In the genomic region with DNA sequence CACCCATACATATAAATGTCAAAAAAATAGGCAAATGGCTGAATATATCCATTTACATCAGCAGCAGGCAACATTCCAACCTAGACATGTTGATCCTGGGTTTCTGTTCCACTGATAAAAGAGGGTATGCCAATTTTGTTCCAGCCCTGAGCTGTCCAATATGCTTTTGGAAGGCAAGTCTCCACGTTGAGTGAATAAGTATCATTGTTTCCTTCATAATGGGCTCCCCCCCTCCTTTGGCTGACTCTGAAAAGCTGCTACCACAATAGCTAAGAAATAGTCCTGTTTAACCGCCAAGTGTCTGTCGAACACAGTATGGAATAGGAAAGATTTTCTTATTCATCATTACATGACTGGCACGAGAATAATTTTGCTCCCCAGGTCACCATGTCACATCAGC, we compare ENCODE assay signal across 19 mouse cellular contexts.
A peak's percentile ranks its signal among the peaks of the same experiment; 100 is the strongest.
DNase-seq lines count a peak whose midpoint lies in the region; ATAC-seq and TF ChIP-seq lines count a peak whose summit lies in the region.
"Had no signal": no experiment of that assay in that cellular context is flagged by ENCODE, and none has a peak within 500 bp of the region (broad histone marks: within the 10 kb centered on the region; RNA-seq: fewer than 3 reads in every experiment).

No protein-coding gene starts in this region.

- ATAC-seq in forebrain, embryonic 11.5 days (replicated peaks; ENCODE audit: low FRiP score) = peak; percentile 77
- peak; percentile 75 for ATAC-seq in hindbrain, postnatal 0 days
- ATAC-seq: inflammation-experienced regulatory T-cells, adult 6 months; lung, postnatal 0 days had no signal

- no peak for TF ChIP-seq CTCF in hindbrain, postnatal 0 days (IDR thresholded peaks at IDR 0.05; ENCODE audit: low read depth)

- H3K27me3 ChIP-seq in forebrain, embryonic 11.5 days (ENCODE audit: control insufficient read depth, insufficient read depth, low read length) = no peaks in the 10 kb centered on the region
- peaks cover 3% of the 10 kb centered on the region; the same call in 1 of the 2 replicates for H3K27me3 ChIP-seq in forebrain, embryonic 10.5 days (ENCODE audit: poor library complexity, severe bottlenecking)
- no peaks in the 10 kb centered on the region for H3K27me3 ChIP-seq in hindbrain, embryonic 10.5 days (ENCODE audit: insufficient read depth, poor library complexity, severe bottlenecking)
- no peaks in the 10 kb centered on the region for H3K27me3 ChIP-seq in hindbrain, postnatal 0 days (ENCODE audit: insufficient read depth, low read length)
- H3K27me3 ChIP-seq: CH12.LX; heart, embryonic 12.5 days; liver, embryonic 15.5 days had no signal

- no peak for DNase-seq in forebrain, embryonic 11.5 days (ENCODE audit: low spot score)
- DNase-seq in forebrain, embryonic 10.5 days (ENCODE audit: extremely low spot score, low spot score) = no peak
- peak; percentile 18 for DNase-seq in embryo, embryonic 11 days
- no peak for DNase-seq in hindbrain, embryonic 10.5 days (ENCODE audit: low spot score)
- DNase-seq in hindbrain, postnatal 0 days (ENCODE audit: low spot score) = no peak
- no peak for DNase-seq in kidney, adult 8-10 months
- DNase-seq in kidney, postnatal 36 days = no peak
- DNase-seq in layer of hippocampus, postnatal 25 days (ENCODE audit: extremely low spot score in 1 of 2, low spot score in 1 of 2) = no peak
- DNase-seq: adrenal gland, postnatal 25 days; cerebellum, adult 2 months; heart, postnatal 14 days; kidney, adult 9 months; right cerebral cortex, adult 18-20 months; thymus, postnatal 14 days had no signal

- 24% methylated on average over 4 of the region's 4 CpGs for WGBS in forebrain, embryonic 11.5 days
- 41% methylated on average over 4 of the region's 4 CpGs for WGBS in forebrain, embryonic 10.5 days
- WGBS in hindbrain, embryonic 10.5 days = 29% methylated on average over 4 of the region's 4 CpGs
- WGBS in hindbrain, postnatal 0 days = 28% methylated on average over 4 of the region's 4 CpGs

- no peak overlapping the region for H3K27ac ChIP-seq in forebrain, embryonic 11.5 days (ENCODE audit: low read depth, low read length)
- H3K27ac ChIP-seq in forebrain, embryonic 10.5 days = no peak overlapping the region
- peak overlapping the region; percentile 29 for H3K27ac ChIP-seq in hindbrain, embryonic 10.5 days
- H3K27ac ChIP-seq in hindbrain, postnatal 0 days = no peak overlapping the region
- H3K27ac ChIP-seq: liver, embryonic 15.5 days had no signal

- peaks cover 6% of the 10 kb centered on the region; the same call in 1 of the 2 replicates for H3K4me1 ChIP-seq in forebrain, embryonic 11.5 days (replicated peaks; ENCODE audit: control insufficient read depth, insufficient read depth, low read length)
- H3K4me1 ChIP-seq in forebrain, embryonic 10.5 days = peaks cover 28% of the 10 kb centered on the region
- peaks cover 23% of the 10 kb centered on the region for H3K4me1 ChIP-seq in hindbrain, embryonic 10.5 days (replicated peaks)
- H3K4me1 ChIP-seq in hindbrain, postnatal 0 days (ENCODE audit: insufficient read depth, low read length) = no peaks in the 10 kb centered on the region; the same call in 1 of the 2 replicates
- H3K4me1 ChIP-seq: heart, embryonic 12.5 days; liver, embryonic 15.5 days had no signal

- H3K4me3 ChIP-seq in forebrain, embryonic 11.5 days (ENCODE audit: low read depth, low read length) = no peak overlapping the region
- no peak overlapping the region for H3K4me3 ChIP-seq in forebrain, embryonic 10.5 days
- no peak overlapping the region for H3K4me3 ChIP-seq in hindbrain, embryonic 10.5 days
- H3K4me3 ChIP-seq in hindbrain, postnatal 0 days (ENCODE audit: low read length) = no peak overlapping the region
- H3K4me3 ChIP-seq: heart, embryonic 12.5 days; liver, embryonic 15.5 days had no signal

- no peak overlapping the region for H3K4me2 ChIP-seq in forebrain, embryonic 11.5 days (ENCODE audit: low read depth, low read length, severe bottlenecking)
- no peak overlapping the region for H3K4me2 ChIP-seq in hindbrain, postnatal 0 days (ENCODE audit: low read depth, low read length)
- H3K4me2 ChIP-seq: heart, embryonic 12.5 days; liver, embryonic 15.5 days had no signal

- no peaks in the 10 kb centered on the region for H3K36me3 ChIP-seq in forebrain, embryonic 11.5 days (ENCODE audit: control insufficient read depth, insufficient read depth, low read length)
- H3K36me3 ChIP-seq in forebrain, embryonic 10.5 days (replicated peaks) = no peaks in the 10 kb centered on the region
- no peaks in the 10 kb centered on the region for H3K36me3 ChIP-seq in hindbrain, embryonic 10.5 days
- H3K36me3 ChIP-seq in hindbrain, postnatal 0 days (ENCODE audit: insufficient read depth, low read length) = no peaks in the 10 kb centered on the region
- H3K36me3 ChIP-seq: heart, embryonic 12.5 days; liver, embryonic 15.5 days had no signal

- no peaks in the 10 kb centered on the region for H3K9me3 ChIP-seq in forebrain, embryonic 11.5 days (ENCODE audit: control insufficient read depth, low read length)
- H3K9me3 ChIP-seq in forebrain, embryonic 10.5 days = no peaks in the 10 kb centered on the region
- H3K9me3 ChIP-seq in hindbrain, embryonic 10.5 days = no peaks in the 10 kb centered on the region
- no peaks in the 10 kb centered on the region for H3K9me3 ChIP-seq in hindbrain, postnatal 0 days (ENCODE audit: low read length)
- H3K9me3 ChIP-seq: heart, embryonic 12.5 days; liver, embryonic 15.5 days had no signal

- no peak overlapping the region for H3K9ac ChIP-seq in forebrain, embryonic 11.5 days (ENCODE audit: low read length)
- H3K9ac ChIP-seq in hindbrain, postnatal 0 days (replicated peaks; ENCODE audit: low read length) = no peak overlapping the region
- H3K9ac ChIP-seq: heart, embryonic 12.5 days; liver, embryonic 15.5 days had no signal
